Mouse (Mus musculus) olfactory bulb, adult 2 months (tissue): ENCODE results near the gene Capza1.

Source experiments
- CTCF ChIP-seq: fragments of 200-500 bp; IDR thresholded peaks from 2 replicates; pipeline ENCODE4 v1.5.1; 2012; ENCODE audit warnings: low read depth, mild to moderate bottlenecking, low read length, moderate library complexity; ENCODE audit not compliant: insufficient read depth
- POLR2A ChIP-seq: fragments of 200-500 bp; IDR thresholded peaks from 2 replicates; pipeline ENCODE4 v1.6.1; 2012; ENCODE audit warnings: mild to moderate bottlenecking, low read depth, low read length, moderate library complexity; ENCODE audit not compliant: insufficient read depth

DNA sequence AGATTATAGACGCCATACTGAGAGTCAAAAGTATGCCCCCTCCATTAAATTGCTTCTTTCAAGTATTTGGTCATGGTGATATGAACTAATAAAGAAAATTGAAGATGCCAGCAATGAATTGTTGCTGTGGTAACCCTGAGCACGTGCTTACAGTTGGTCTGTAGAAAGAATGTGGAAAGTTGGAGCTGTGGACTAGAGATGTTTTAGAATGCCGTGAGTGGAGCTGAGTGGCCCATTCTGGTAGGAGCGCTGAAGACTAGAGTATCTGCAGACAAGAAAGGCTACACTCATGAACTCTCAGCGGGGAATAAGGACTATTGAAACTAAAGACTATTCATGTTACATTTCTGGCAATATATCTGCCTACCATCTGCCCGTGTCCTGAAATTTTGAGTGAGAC is 44.9 kb upstream of the Capza1 start:
- no peak for TF ChIP-seq CTCF
- no peak for TF ChIP-seq POLR2A
